Mouse (Mus musculus) midbrain, embryonic 15.5 days (tissue): ENCODE data around the gene Olfr435. TPM values are rescaled to one million over a fixed set of nuclear protein-coding genes. Genes with fewer than 3 reads are reported as not detected.
"Not testable (repeated sequence)": the region's sequence is repeated elsewhere in the genome, so short reads cannot be mapped to it uniquely, and the experiment has no call there.

Source experiments
- ATAC-seq: fragments of 200-750 bp; cut with Nextera tagmentation; replicated peaks from 2 replicates; pipeline ENCODE4 v1.8.0; 2017; ENCODE audit warnings: moderate TSS enrichment
- H3K27ac ChIP-seq: fragments of 300-500 bp; sonication (generic); 2 replicates; pipeline ENCODE4 v1.5.1; 2015; ENCODE audit warnings: mild to moderate bottlenecking, inconsistent platforms
- H3K27me3 ChIP-seq: fragments of 300-500 bp; sonication (generic); replicated peaks from 2 replicates; pipeline ENCODE4 v1.6.1; 2015; ENCODE audit warnings: inconsistent platforms
- H3K36me3 ChIP-seq: fragments of 300-500 bp; sonication (generic); replicated peaks from 2 replicates; pipeline ENCODE4 v1.6.1; 2015; ENCODE audit warnings: inconsistent platforms
- H3K4me1 ChIP-seq: fragments of 300-500 bp; sonication (generic); 2 replicates; pipeline ENCODE4 v1.6.1; 2015; ENCODE audit warnings: inconsistent platforms
- H3K4me2 ChIP-seq: fragments of 300-500 bp; sonication (generic); 2 replicates; pipeline ENCODE4 v1.6.1; 2015; ENCODE audit warnings: inconsistent platforms, mild to moderate bottlenecking, moderate library complexity
- H3K4me3 ChIP-seq: fragments of 300-500 bp; sonication (generic); 2 replicates; pipeline ENCODE4 v1.5.1; 2015; ENCODE audit warnings: mild to moderate bottlenecking, inconsistent platforms
- H3K9ac ChIP-seq: fragments of 300-500 bp; sonication (generic); 2 replicates; pipeline ENCODE4 v1.6.1; 2015; ENCODE audit warnings: mild to moderate bottlenecking, inconsistent platforms
- H3K9me3 ChIP-seq: fragments of 300-500 bp; sonication (generic); 2 replicates; pipeline ENCODE4 v1.6.1; 2016; ENCODE audit warnings: inconsistent platforms
- whole genome bisulfite sequencing: fragments of 180-500 bp; shearing (Covaris S2); methylation state at CpG from one replicate; pipeline ENCODE4 v1.1.7; 2015; ENCODE audit warnings: mixed read lengths; 5-methylcytosine and 5-hydroxymethylcytosine counted together
- polyA plus RNA-seq: library from polyadenylated mRNA; unstranded; fragments of >200 nt; fragmentation: Nextera tagmentation; extraction: Ambion mirVana; gene quantifications from 2 replicates; pipeline ENCODE4 v1.2.1, GENCODE M21; 2015

Olfr435 gene
- polyA plus RNA-seq, result not detected in 2 replicates

DNA sequence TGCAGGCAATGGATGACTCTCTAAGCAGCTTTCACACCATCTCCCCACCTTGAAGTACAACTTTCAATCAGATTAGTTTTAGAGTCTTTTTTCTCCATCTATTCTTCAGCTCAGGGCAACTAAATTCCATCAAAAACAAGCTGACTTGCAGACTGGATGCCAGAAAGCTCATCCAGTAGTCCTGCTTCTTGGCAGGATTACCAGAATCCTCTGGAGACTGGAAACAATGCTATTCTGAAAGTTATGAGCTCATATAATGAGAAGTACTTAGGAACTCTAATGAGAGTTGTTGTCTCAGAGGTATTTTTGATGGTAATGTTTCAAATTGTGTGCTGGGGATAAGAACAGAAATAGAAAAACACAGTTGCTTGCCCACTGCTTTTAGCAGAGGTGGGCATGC is at the start of gene Olfr435:
Olfr435 (plus strand) TSS at position 366 of the 400 bp plus-strand sequence.
- Histone ChIP-seq H3K27me3 (no peaks in the 10 kb centered on the region), H3K9ac (no peak within 1 kb of the TSS), H3K4me3 (no peak within 1 kb of the TSS), H3K27ac (no peak within 1 kb of the TSS), H3K4me2 (no peak within 1 kb of the TSS), H3K4me1 (no peaks in the 10 kb centered on the region), H3K9me3 (no peaks in the 10 kb centered on the region), H3K36me3 (no peaks in the 10 kb centered on the region)
- ATAC-seq, result no peak

DNA sequence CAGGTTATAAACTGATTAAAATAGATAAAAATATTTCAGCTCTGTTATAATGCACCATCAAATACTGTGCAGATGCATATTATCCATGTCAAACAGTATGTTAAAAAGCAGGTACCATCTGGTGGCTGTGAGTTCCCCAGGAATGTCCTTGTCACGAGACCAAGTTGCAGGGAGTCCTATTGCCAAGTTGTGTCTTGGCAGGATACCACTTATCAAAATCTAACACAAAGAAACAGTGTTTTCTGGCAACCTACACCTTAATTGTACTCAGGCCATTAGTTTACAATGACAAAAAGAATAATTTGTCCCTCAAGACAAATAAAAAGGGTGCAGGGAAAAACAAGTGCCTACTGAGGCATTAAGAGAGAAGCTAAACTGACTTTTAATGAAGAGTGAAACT is 37.4 kb upstream of the Olfr435 start:
- Histone ChIP-seq H3K27ac (no peak overlapping the region), H3K36me3 (no peaks in the 10 kb centered on the region), H3K4me1 (no peaks in the 10 kb centered on the region), H3K27me3 (no peaks in the 10 kb centered on the region), H3K4me2 (no peak overlapping the region), H3K4me3 (no peak overlapping the region), H3K9me3 (no peaks in the 10 kb centered on the region), H3K9ac (no peak overlapping the region)
- ATAC-seq, result no peak
- 67% methylated on average over 1 of the region's 1 CpGs for WGBS

GRCm38 (mm10) chr6:43162982-43163381 is 34.0 kb upstream of the Olfr435 start, which contains the start of gene Olfr437:
Olfr437 (plus strand) TSS chr6:43163282.
- no peak within 1 kb of the TSS for H3K4me2 ChIP-seq
- no peaks in the 10 kb centered on the region for H3K36me3 ChIP-seq
- ATAC-seq, result no peak
- no peak within 1 kb of the TSS for H3K4me3 ChIP-seq
- no peak within 1 kb of the TSS for H3K27ac ChIP-seq
- H3K4me1 ChIP-seq, result no peaks in the 10 kb centered on the region
- WGBS, result 72% methylated on average over 3 of the region's 3 CpGs
- no peaks in the 10 kb centered on the region for H3K9me3 ChIP-seq
- H3K27me3 ChIP-seq, result no peaks in the 10 kb centered on the region
- no peak within 1 kb of the TSS for H3K9ac ChIP-seq

DNA sequence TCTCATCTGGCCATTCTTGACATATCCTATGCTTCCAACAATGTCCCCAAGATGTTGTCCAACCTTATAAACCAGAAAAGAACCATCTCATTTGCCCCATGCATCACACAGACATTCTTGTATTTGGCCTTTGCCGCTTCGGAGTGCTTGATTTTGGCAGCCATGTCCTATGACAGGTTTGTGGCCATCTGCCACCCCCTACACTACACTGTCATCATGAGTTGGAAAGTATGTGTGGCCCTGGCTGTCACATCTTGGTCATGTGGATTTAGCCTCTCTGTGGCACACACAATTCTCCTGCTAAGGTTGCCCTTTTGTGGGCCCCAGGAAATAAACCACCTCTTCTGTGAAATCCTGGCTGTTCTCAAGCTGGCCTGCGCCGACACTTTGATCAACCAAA is 29.7 kb upstream of the Olfr435 start:
- 93% methylated on average over 4 of the region's 4 CpGs for WGBS

DNA sequence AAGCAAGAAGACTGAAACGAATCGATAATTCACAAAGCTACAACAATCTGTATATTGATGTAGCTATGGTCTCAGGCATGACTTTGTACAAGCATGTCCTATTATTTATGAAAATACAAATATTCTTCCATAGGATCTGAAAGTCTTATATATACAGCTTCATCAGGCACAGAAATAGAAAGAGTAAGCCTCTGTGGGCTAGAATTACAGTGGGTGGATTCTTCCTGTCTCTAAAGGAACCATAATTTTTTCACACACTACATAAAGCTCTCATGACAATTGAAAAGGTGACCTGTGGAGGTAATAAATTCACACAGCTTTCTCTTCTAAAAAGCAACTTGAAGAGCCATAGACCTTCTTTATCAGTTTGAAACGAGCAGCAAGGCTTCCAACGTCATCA is 25.1 kb upstream of the Olfr435 start, which contains the start of gene Olfr13:
Olfr13 (plus strand) TSS at position 301 of the 400 bp plus-strand sequence.
- no peak for ATAC-seq
- WGBS, result 77% methylated on average over 4 of the region's 4 CpGs
- Histone ChIP-seq H3K36me3 (no peaks in the 10 kb centered on the region), H3K4me2 (no peak within 1 kb of the TSS), H3K27ac (no peak within 1 kb of the TSS), H3K9ac (no peak within 1 kb of the TSS), H3K4me3 (no peak within 1 kb of the TSS), H3K4me1 (no peaks in the 10 kb centered on the region), H3K27me3 (no peaks in the 10 kb centered on the region), H3K9me3 (no peaks in the 10 kb centered on the region)

More for the DNA sequence above, 29.7 kb upstream of the Olfr435 start:
- Histone ChIP-seq H3K4me2 (no peak overlapping the region), H3K4me3 (no peak overlapping the region), H3K36me3 (no peaks in the 10 kb centered on the region), H3K9me3 (no peaks in the 10 kb centered on the region), H3K9ac (no peak overlapping the region), H3K4me1 (no peaks in the 10 kb centered on the region), H3K27me3 (no peaks in the 10 kb centered on the region), H3K27ac (no peak overlapping the region)
- no peak for ATAC-seq

GRCm38 (mm10) chr6:43178129-43178528 is 18.8 kb upstream of the Olfr435 start:
- Histone ChIP-seq H3K36me3 (no peaks in the 10 kb centered on the region), H3K4me2 (no peak overlapping the region), H3K4me1 (peaks cover 11% of the 10 kb centered on the region), H3K9me3 (no peaks in the 10 kb centered on the region), H3K4me3 (no peak overlapping the region), H3K27ac (peak overlapping the region; percentile 48), H3K27me3 (no peaks in the 10 kb centered on the region), H3K9ac (no peak overlapping the region)
- WGBS, result 87% methylated on average over 1 of the region's 1 CpGs
- ATAC-seq, result peak; percentile 51

DNA sequence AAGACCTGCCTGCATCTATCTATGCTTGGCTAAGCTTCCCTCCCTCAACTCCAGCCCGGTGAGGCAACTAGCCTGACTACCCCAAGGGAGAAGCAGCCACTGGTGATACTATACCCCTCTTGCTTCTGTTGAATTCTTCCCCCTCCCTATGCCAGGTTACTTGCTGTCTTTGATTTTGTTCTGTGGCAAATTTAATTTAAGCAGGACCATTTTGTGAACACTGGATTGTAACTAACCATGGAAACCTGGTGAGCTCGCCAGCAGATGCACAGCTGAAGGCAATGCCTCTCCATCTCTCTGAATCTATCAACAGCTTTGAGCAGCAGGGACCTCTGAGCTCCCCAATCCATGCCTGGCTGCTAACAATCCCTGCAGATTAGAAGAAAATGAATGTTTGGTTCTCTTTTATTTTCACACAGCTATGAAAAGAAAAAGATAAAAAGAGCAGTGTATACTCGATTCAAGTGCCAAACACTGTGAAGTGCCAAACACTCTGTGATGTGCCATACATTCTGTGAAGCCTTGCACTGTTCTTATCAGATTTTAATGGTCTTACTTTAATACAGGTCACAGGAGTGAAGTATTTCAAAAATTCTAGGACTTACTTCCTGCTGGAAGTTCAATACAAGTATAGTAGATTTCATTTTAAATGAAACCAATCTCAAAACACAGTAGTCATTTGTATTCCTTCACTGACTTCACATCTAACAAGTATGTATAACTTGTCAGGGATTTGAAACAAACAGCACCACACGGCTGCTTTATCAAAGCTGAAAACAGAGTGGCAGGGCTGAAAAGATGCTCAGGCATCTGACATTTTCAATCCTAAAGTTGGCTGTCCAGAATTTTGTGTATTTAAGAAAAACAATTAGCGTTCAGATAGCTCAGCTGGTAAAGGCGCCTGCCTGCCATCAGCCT is 18.1 kb upstream of the Olfr435 start:
- H3K4me2 ChIP-seq, result no peak overlapping the region
- peak; percentile 94 for ATAC-seq
- no peaks in the 10 kb centered on the region for H3K9me3 ChIP-seq
- peak overlapping the region; percentile 48 for H3K27ac ChIP-seq
- no peak overlapping the region for H3K9ac ChIP-seq
- 45% methylated on average over 6 of the region's 6 CpGs for WGBS
- peaks cover 11% of the 10 kb centered on the region for H3K4me1 ChIP-seq
- H3K4me3 ChIP-seq, result no peak overlapping the region
- H3K36me3 ChIP-seq, result no peaks in the 10 kb centered on the region
- H3K27me3 ChIP-seq, result no peaks in the 10 kb centered on the region

DNA sequence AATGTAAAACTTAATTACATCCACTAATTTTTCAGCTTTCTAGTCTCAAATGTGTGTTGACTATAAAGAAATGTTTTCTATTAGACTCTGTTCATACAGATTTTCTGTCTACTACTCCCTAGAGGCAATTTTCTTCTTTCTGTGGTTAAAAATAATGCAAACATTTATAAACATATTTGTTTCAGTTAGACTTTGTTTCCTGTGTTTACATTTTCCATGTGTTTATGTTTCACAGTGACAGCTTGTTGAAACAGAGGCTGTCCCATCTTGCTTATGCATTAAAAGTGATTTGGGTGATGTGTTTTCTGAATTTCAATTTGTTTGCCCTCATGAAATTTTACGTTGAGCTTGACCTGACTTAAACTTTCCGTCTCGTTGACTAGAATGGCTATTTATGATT is 6.0 kb upstream of the Olfr435 start:
- H3K27ac ChIP-seq, result no peak overlapping the region
- no peaks in the 10 kb centered on the region for H3K9me3 ChIP-seq
- H3K9ac ChIP-seq, result no peak overlapping the region
- no peaks in the 10 kb centered on the region for H3K4me1 ChIP-seq
- H3K27me3 ChIP-seq, result no peaks in the 10 kb centered on the region
- no peak overlapping the region for H3K4me3 ChIP-seq
- H3K36me3 ChIP-seq, result no peaks in the 10 kb centered on the region
- no peak for ATAC-seq
- H3K4me2 ChIP-seq, result no peak overlapping the region
- WGBS, result 91% methylated on average over 3 of the region's 3 CpGs

DNA sequence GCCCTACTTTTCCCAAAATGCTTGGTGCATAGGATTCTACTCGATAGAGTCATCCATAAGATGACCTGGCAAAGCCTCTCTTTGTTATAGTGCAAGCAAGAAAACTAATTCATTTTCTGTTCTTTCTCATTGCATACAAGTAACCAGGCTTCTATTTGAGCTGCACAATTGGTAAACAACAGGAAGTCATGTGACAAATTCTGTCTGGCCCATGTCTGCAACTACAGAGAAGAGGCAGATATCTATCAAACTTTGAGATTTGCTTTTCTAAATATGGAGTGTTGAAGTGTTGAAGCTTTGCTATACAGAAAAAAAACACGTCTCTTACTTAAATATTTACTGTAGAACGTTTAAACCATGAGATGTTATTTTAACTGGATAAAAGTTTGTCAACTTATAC is 1.1 kb downstream of the Olfr435 start:
- Histone ChIP-seq H3K36me3 (no peaks in the 10 kb centered on the region), H3K9ac (no peak overlapping the region), H3K9me3 (no peaks in the 10 kb centered on the region), H3K4me2 (no peak overlapping the region), H3K4me1 (no peaks in the 10 kb centered on the region), H3K4me3 (no peak overlapping the region), H3K27me3 (no peaks in the 10 kb centered on the region), H3K27ac (no peak overlapping the region)
- WGBS, result 85% methylated on average over 3 of the region's 3 CpGs
- no peak for ATAC-seq

GRCm38 (mm10) chr6:43202786-43203185 is 5.8 kb downstream of the Olfr435 start:
- Histone ChIP-seq H3K4me3 (no peak overlapping the region), H3K27ac (no peak overlapping the region), H3K36me3 (no peaks in the 10 kb centered on the region), H3K4me1 (no peaks in the 10 kb centered on the region), H3K4me2 (no peak overlapping the region), H3K9me3 (no peaks in the 10 kb centered on the region), H3K9ac (no peak overlapping the region), H3K27me3 (no peaks in the 10 kb centered on the region)
- no peak for ATAC-seq

GRCm38 (mm10) chr6:43205355-43205754 is 8.4 kb downstream of the Olfr435 start:
- ATAC-seq, result no peak
- Histone ChIP-seq H3K9me3 (no peaks in the 10 kb centered on the region), H3K4me3 (no peak overlapping the region), H3K36me3 (no peaks in the 10 kb centered on the region), H3K27ac (no peak overlapping the region), H3K27me3 (no peaks in the 10 kb centered on the region), H3K4me1 (no peaks in the 10 kb centered on the region), H3K9ac (no peak overlapping the region), H3K4me2 (no peak overlapping the region)
- 39% methylated on average over 2 of the region's 2 CpGs for WGBS

DNA sequence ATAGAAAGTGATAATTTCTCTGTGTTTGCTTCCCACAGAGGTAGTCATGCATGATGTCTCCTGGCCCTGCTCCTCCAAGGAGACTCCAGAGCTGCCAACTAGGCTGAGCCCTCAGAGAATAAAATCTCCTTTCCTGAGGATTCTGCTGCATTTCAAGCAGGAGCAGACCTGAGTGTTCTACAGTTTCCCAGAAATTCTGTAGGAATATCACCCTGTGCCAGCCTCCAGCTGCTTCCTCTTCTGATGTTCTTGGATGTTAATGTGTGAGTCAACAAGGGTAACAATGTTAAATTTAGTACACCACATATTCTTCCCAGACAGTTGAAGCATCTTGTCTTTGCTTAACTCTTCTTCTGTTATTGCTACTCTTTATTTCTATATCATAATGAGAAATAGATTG is 15.9 kb downstream of the Olfr435 start, which contains the start of gene Olfr434:
Olfr434 (plus strand) TSS at position 149 of the 400 bp plus-strand sequence.
- H3K27me3 ChIP-seq, H3K4me1 ChIP-seq, ATAC-seq, H3K4me3 ChIP-seq, H3K27ac ChIP-seq, H3K4me2 ChIP-seq, H3K36me3 ChIP-seq, H3K9me3 ChIP-seq, H3K9ac ChIP-seq: not testable (repeated sequence)

GRCm38 (mm10) chr6:43231255-43231654 is 34.3 kb downstream of the Olfr435 start, which contains the start of gene Olfr47:
Olfr47 (plus strand) TSS chr6:43231529.
- H3K4me1 ChIP-seq, H3K36me3 ChIP-seq, H3K4me2 ChIP-seq, H3K27me3 ChIP-seq, H3K9ac ChIP-seq, H3K27ac ChIP-seq, H3K4me3 ChIP-seq, H3K9me3 ChIP-seq, ATAC-seq: not testable (repeated sequence)
- 89% methylated on average over 1 of the region's 1 CpGs for WGBS
